Mouse (Mus musculus) neural tube, embryonic 11.5 days (tissue): Measurements from ENCODE around the gene Mvb12a. TPM values are rescaled to one million over a fixed set of nuclear protein-coding genes. Genes with fewer than 3 reads are reported as not detected.

Experiments used
- ATAC-seq: fragments of 200-750 bp; cut with Nextera tagmentation; 2 replicates; pipeline ENCODE4 v1.8.0; 2017; ENCODE audit warnings: moderate number of reproducible peaks, mild to moderate bottlenecking, moderate TSS enrichment, moderate library complexity; ENCODE audit not compliant: insufficient read depth, low FRiP score, low TSS enrichment
- DNase-seq: peaks from one replicate; pipeline ENCODE4 v3.0.0-alpha.2; 2015; ENCODE audit warnings: low spot score
- H3K27ac ChIP-seq: fragments of 300-500 bp; sonication (generic); 2 replicates; pipeline ENCODE4 v1.5.1; 2014; ENCODE audit warnings: low read depth, mild to moderate bottlenecking, low read length
- H3K27me3 ChIP-seq: fragments of 300-500 bp; sonication (generic); 2 replicates; pipeline ENCODE4 v1.6.1; 2014; ENCODE audit warnings: mild to moderate bottlenecking, low read length, mixed read lengths; ENCODE audit not compliant: control insufficient read depth, insufficient read depth
- H3K36me3 ChIP-seq: fragments of 300-500 bp; sonication (generic); 2 replicates; pipeline ENCODE4 v1.6.1; 2014; ENCODE audit warnings: mild to moderate bottlenecking, low read length, moderate library complexity, mixed read lengths; ENCODE audit not compliant: control insufficient read depth, insufficient read depth
- H3K4me1 ChIP-seq: fragments of 300-500 bp; sonication (generic); 2 replicates; pipeline ENCODE4 v1.6.1; 2014; ENCODE audit warnings: low read length, mixed read lengths; ENCODE audit not compliant: control insufficient read depth, insufficient read depth
- H3K4me2 ChIP-seq: fragments of 300-500 bp; sonication (generic); 2 replicates; pipeline ENCODE4 v1.6.1; 2014; ENCODE audit warnings: low read depth, mild to moderate bottlenecking, moderate library complexity
- H3K4me3 ChIP-seq: fragments of 300-500 bp; sonication (generic); 2 replicates; pipeline ENCODE4 v1.5.1; 2014; ENCODE audit warnings: low read depth, low read length
- H3K9ac ChIP-seq: fragments of 300-500 bp; sonication (generic); 2 replicates; pipeline ENCODE4 v1.6.1; 2014; ENCODE audit warnings: mild to moderate bottlenecking, low read length
- H3K9me3 ChIP-seq: fragments of 300-500 bp; sonication (generic); 2 replicates; pipeline ENCODE4 v1.6.1; 2016; ENCODE audit warnings: low read length; ENCODE audit not compliant: control insufficient read depth
- WGBS: fragments of 180-500 bp; shearing (Covaris S2); extraction: QIAGEN DNeasy Blood & Tissue Kit; methylation state at CpG from one replicate; pipeline ENCODE4 v1.1.7; 2014; 5-methylcytosine and 5-hydroxymethylcytosine counted together
- polyA plus RNA-seq: library from polyadenylated mRNA; unstranded; fragments of >200 nt; fragmentation: Nextera tagmentation; extraction: Ambion mirVana; gene quantifications from 2 replicates; pipeline ENCODE4 v1.2.1, GENCODE M21; 2014

Gene Mvb12a
- polyA plus RNA-seq, 1 experiment from 2014 or later, result 64.7 TPM

DNA sequence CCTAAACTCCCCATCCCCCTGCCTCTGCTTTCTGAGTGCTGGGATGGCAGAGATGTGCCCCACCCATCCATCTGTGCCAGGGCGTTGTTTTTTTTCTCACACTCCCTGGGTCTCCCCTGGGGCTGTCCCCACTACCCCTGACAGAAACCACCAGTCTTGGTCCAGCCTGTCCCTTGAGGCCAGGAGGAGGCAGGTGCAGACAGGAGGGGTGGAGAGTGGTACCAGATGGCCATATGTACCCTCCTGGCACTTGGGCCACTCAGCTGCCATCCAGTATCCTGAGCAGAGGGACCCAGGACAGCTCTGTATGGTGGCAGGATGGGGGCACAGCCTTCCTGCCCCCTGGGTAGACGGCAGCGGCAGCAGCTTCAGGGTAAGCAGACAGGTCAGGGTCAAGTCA, 54.7 kb downstream of the Mvb12a start, which contains the start of gene Fam129c:
Fam129c (plus strand) TSS at position 198 of the 400 bp plus-strand sequence.
- no peak for DNase-seq
- H3K27me3 ChIP-seq, result peaks cover 12% of the 10 kb centered on the region
- no peaks in the 10 kb centered on the region for H3K36me3 ChIP-seq
- no peak within 1 kb of the TSS for H3K27ac ChIP-seq
- H3K4me3 ChIP-seq, result no peak within 1 kb of the TSS
- H3K4me1 ChIP-seq, result peaks cover 11% of the 10 kb centered on the region
- 92% methylated on average over 3 of the region's 3 CpGs for WGBS
- H3K9ac ChIP-seq, result no peak within 1 kb of the TSS
- no peak within 1 kb of the TSS for H3K4me2 ChIP-seq
- no peaks in the 10 kb centered on the region for H3K9me3 ChIP-seq
- no peak for ATAC-seq

Other genes with a start within 250 kb of the Mvb12a start
- gene Use1, start 176.1 kb upstream of the Mvb12a start, polyA plus RNA-seq, result 78.9 and 81.5 TPM in 2 replicates
- gene Ocel1, start 171.6 kb upstream of the Mvb12a start, polyA plus RNA-seq, result 3.4 and 3.8 TPM in 2 replicates
- gene Nr2f6, start 161.0 kb upstream of the Mvb12a start, polyA plus RNA-seq, result 83.4 and 84.0 TPM in 2 replicates
- gene Ushbp1, start 147.1 kb upstream of the Mvb12a start, polyA plus RNA-seq, result 3.9 and 4.5 TPM in 2 replicates
- 106 and 109 TPM in 2 replicates for gene Babam1, start 146.1 kb upstream of the Mvb12a start, polyA plus RNA-seq
- gene Ankle1, start 136.9 kb upstream of the Mvb12a start, polyA plus RNA-seq, result 18.1 and 18.4 TPM in 2 replicates
- gene Abhd8, start 79.3 kb upstream of the Mvb12a start, polyA plus RNA-seq, result 60.7 and 63.4 TPM in 2 replicates
- gene Mrpl34, start 78.0 kb upstream of the Mvb12a start, polyA plus RNA-seq, result 196 and 205 TPM in 2 replicates
- 162 and 170 TPM in 2 replicates for gene Dda1, start 73.7 kb upstream of the Mvb12a start, polyA plus RNA-seq
- gene Ano8, start 57.0 kb upstream of the Mvb12a start, polyA plus RNA-seq, result 5.6 and 6.3 TPM in 2 replicates
- 6.0 and 8.4 TPM in 2 replicates for gene Gtpbp3, start 54.8 kb upstream of the Mvb12a start, polyA plus RNA-seq
- 49.5 and 53.0 TPM in 2 replicates for gene Plvap, start 31.2 kb upstream of the Mvb12a start, polyA plus RNA-seq
- 0.16 TPM in 1 of 2 replicates, not detected in the other for gene Ccdc194, start 17.2 kb upstream of the Mvb12a start, polyA plus RNA-seq
- gene Bst2, start 5.5 kb upstream of the Mvb12a start, polyA plus RNA-seq, result 3.7 and 4.9 TPM in 2 replicates
- gene Tmem221, start 15.9 kb downstream of the Mvb12a start, polyA plus RNA-seq, result 0.24 TPM in 1 of 2 replicates, not detected in the other
- not detected in 2 replicates for gene Nxnl1, start 23.7 kb downstream of the Mvb12a start, polyA plus RNA-seq
- gene Slc27a1, start 26.0 kb downstream of the Mvb12a start, polyA plus RNA-seq, result 10.5 and 12.7 TPM in 2 replicates
- 212 and 216 TPM in 2 replicates for gene Pgls, start 49.3 kb downstream of the Mvb12a start, polyA plus RNA-seq
- gene Fam129c, start 54.7 kb downstream of the Mvb12a start, polyA plus RNA-seq, result 3.6 and 4.2 TPM in 2 replicates
- 54.5 and 57.4 TPM in 2 replicates for gene Colgalt1, start 68.1 kb downstream of the Mvb12a start, polyA plus RNA-seq
- gene Unc13a, start 128.8 kb downstream of the Mvb12a start, polyA plus RNA-seq, result 6.5 and 7.7 TPM in 2 replicates
- 1.6 and 2.0 TPM in 2 replicates for gene Jak3, start 133.4 kb downstream of the Mvb12a start, polyA plus RNA-seq
- not detected in 2 replicates for gene Insl3, start 146.3 kb downstream of the Mvb12a start, polyA plus RNA-seq
- 0.33 and 0.59 TPM in 2 replicates for gene B3gnt3, start 158.9 kb downstream of the Mvb12a start, polyA plus RNA-seq
- gene Fcho1, start 182.8 kb downstream of the Mvb12a start, polyA plus RNA-seq, result 12.3 and 12.4 TPM in 2 replicates